Mouse (Mus musculus) layer of hippocampus, adult 18-20 months (tissue): ENCODE results near the gene Nhsl2. TPM values are rescaled to one million over a fixed set of nuclear protein-coding genes. Genes with fewer than 3 reads are reported as not detected.

ENCODE experiments used
- DNase-seq, 2 experiments: peaks; one replicate each; pipeline ENCODE4 v3.0.0; 2022; ENCODE audit warnings: low spot score in 2 of 2
- total RNA-seq, 2 experiments: library from RNA; stranded (reverse); gene quantifications; 2 replicates each; pipeline ENCODE4 v1.2.3; 2021

The Nhsl2 gene
- total RNA-seq, 2 experiments from 2014 or later, result 55.1 to 55.3 TPM

DNA sequence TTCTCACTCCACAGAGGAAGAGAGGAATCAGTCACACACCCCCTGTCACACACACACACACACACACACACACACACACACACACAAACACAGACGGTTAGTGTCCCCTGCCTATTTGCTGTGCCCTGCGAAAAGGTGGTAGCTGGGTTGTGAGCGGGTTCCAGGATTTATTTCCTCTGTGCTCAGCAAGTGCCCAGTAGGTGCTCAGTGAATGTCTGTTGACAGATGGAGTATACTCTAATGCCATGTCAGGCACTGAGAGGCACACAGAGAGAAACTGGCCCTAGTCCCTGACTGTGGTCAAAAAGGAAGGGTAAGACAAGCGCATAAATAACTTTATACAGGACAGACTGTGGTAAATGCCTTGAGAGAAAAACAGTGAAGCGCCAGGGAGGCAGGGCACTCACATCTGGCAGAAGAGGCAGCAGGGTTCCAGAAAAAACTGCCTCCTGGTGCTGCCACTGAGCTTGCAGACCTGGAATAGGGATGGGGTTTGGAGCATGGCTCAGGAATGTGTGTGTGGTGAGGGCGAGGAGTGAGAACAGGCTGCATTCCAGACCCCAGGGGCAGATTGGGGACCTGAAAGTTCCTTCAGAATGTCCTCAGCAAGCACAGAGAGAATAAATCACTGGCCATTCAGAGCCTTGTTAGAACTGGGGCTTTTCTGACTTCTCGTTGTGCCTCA, 52.8 kb downstream of the Nhsl2 start:
- no peak for DNase-seq

- no peak for DNase-seq
Observed at GRCm38 (mm10) chrX:101902597-101902996, 53.4 kb downstream of the Nhsl2 start.

GRCm38 (mm10) chrX:101907301-101907700, 58.1 kb downstream of the Nhsl2 start:
- no peak for DNase-seq

DNA sequence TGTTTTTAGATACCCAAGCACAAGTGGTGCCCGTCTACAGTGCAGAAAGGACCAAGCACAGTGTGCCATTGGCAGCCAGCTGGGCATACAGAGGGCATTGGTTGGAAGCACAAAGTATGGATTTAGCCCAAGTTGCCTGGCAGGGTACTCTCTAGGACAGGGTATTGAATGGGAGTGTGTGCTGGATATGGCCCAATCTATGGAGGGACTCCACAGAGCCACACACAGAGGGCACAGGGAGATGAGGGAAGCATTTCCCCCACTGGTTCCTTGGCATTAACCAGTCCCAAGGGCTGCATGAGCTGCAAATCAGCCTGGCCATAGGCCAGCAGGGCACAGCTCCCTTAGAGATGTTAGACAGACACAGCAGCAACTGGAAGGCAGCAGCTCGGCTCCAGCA, 79.9 kb downstream of the Nhsl2 start:
- no peak for DNase-seq

DNA sequence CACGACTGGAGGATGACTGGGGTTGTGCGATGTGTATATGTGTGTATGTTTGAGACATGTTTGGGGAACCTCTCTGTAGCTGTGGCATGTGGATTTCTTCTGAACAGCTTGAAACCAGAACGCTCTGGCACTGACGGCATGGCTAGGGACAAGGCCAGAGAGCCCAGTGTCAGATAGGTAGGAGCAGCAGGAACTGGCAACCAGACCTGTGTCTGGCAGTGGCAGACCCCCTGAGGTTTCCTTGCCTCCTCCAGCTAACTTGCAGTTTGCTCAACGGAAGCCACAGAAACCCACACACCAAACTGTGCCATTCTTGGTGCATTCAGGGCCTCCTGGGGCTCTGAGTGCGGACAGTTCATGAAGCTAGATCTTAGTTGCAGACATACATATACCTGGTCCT, 81.1 kb downstream of the Nhsl2 start:
- DNase-seq, result no peak

GRCm38 (mm10) chrX:101931016-101931415, 81.8 kb downstream of the Nhsl2 start:
- no peak for DNase-seq

DNA sequence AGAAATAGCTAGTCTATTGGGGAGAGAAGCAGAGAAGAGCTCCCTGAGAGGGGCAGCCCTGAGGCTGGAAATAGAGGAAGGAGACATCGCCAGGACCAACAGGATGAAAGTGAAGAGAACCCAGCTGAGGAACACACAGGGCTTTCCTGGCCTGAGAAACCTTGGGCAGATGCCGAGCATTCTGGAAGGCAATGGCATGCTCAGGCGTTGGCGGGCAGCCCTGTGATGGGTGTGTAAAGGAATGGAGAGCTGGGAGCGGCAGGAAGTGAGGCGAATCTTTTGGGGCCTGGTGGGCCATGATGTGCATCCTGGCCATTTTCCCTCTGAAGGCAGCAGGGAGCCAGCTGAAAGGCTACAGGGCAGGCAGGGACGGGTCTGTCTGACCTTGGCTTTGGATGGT, 83.1 kb downstream of the Nhsl2 start:
- DNase-seq, result no peak

DNA sequence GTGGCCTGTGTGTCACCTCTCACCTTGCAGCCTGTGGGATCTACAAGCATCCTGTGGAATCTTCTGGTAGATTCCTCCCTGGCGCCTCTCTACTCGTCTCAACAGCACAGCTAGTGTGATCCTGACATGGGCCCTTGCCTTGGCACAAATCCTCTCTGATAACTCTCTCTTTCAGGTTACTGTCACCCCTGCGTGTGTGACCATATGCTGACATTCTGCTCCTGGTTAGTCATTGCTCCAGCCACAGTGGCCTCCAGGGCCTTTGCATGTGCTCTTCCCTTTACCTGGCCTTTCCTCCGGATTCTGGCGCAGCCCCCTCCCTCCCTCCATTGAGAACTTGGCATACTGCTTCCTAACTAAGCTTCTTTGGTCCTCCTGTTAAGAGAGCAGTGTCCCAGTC, 84.2 kb downstream of the Nhsl2 start:
- DNase-seq, result no peak

GRCm38 (mm10) chrX:101935291-101935840, 86.2 kb downstream of the Nhsl2 start:
- DNase-seq, result no peak

- peak in 1 of 2 experiments; percentile 33 for DNase-seq
Observed at GRCm38 (mm10) chrX:101939486-101939885, 90.3 kb downstream of the Nhsl2 start.

DNA sequence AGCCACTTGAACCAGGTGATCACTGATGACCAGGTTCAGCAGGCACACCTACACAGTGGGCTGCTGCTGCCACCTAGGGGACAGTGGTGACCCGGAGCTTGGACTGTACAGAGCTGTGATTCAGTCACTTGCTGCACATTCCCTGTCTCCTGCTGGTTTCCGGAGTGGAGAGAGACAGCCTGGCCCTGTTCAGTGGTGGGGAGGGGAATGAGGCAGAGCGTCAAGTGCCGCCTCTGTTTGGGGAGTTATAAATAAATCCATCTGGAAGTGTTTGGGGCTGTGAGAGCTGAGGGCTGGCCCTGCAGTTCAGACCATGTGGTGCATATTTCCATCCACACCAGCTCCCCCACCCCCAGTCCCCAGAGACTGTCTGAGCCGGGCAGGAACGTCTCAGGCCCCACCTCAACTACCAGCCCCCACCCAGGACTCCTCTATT, 93.3 kb downstream of the Nhsl2 start:
- DNase-seq, result peak; percentile 72 to 73

DNA sequence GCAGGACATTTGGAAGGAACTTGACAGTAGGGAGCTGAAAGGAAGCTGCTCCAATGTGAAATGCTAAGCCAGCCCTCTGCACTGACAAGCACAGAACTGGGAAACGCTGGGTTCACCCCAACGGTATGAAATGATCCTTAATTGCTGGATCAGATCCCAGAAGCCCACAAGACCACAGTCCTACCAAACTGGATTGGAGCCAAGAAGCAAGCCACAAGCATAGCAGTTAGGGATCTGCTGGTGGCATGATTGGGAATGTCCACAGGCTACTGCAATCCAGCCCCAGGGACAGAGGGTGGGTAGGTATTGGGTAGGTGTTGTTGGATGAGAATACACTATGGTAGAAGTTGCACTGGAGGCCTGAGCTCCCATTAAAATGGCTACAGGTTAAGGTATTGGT, 94.6 kb downstream of the Nhsl2 start:
- DNase-seq, result no peak

DNA sequence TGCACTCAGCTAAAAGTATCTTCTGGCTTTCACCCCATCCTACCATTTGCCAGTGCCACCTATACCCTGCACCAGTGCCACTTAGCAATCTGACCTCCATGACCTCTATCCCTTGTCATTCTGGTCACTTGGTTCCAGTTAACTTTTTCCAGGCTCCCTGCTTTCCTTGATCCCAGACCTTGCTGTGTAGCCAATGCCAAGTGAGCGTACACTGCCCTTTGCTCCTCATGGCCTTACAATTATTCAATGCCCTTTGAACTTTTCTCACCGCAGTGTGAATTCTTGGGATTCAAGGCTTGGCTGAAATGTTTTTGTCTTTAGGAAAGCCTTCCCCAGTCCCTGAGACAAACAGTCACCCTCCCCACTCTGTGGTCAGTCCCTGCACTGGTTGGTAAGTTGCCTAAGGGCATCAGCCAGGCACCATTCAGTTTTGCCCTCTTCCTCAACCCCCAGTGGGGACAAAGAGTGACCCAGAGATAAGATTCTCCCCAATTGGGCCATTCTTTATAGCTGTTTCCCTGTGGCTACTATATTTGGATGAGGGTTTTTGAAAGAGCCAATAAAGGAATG, 95.7 kb downstream of the Nhsl2 start:
- no peak for DNase-seq

DNA sequence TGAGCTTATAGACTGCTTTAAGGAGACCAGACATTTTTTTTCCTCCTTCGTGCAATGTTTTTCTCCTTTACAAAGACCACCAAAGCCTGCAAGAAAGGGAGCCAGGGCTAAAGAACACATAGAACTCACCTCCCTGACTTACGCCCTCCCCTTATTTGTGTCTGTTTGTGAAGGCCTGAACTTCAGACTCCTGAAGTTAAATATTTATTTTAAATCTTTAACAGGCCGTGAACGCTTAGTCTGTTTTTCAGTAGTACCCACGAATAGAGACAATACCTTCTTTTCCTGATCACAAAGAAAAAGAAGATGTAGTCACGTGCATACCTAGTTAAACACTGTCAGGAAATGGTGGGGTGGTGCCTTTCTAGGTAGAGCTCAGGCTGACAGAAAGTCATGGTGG, 103.3 kb downstream of the Nhsl2 start:
- DNase-seq, result no peak

DNA sequence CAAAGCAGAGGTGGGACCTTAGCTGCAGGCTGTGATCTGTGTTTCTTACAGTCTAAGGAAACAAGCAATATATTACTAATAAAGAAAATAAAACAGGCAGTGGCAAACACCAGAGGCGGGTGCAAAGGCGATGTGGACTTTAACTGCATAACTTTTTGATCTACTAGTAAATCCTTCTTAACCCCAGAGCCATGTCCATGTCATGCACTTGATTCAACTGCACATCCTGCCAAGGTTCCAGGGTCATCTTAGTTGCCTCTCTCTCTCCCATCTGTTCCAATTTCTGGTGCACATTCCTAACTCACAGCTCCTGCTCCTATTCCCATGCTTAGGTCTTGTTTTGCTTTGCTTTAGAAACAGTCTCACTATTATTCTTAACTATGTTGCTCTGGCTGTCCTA, 104.1 kb downstream of the Nhsl2 start:
- DNase-seq, result no peak

- peak; percentile 81 to 90 for DNase-seq
Observed at GRCm38 (mm10) chrX:101953787-101954491, 104.8 kb downstream of the Nhsl2 start.

- DNase-seq, result no peak
Observed at GRCm38 (mm10) chrX:101954492-101954851, 105.3 kb downstream of the Nhsl2 start.

GRCm38 (mm10) chrX:101961848-101962247, 112.7 kb downstream of the Nhsl2 start:
- DNase-seq, result no peak

GRCm38 (mm10) chrX:101963711-101964110, 114.5 kb downstream of the Nhsl2 start:
- DNase-seq, result no peak

DNA sequence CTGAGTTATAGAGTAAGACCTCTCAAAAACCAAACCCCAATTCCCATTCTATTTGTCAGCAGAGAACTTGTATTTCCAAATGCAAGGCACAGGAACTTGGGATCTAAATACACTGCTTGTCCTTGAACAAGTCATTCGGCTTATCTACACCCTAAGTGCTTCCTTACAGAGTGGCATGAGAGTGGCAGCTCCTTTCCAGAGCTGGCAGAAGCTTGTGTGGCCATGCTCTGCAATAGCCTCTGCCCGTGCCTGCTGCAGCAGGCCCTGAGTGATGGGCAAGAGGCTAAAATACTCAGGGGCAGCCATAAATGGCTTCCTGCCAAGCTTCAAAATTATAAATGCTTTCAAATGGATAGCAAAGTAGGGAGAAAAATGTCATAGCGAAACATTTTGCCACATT, 123.8 kb downstream of the Nhsl2 start:
- no peak for DNase-seq

GRCm38 (mm10) chrX:101976931-101977330, 127.7 kb downstream of the Nhsl2 start:
- DNase-seq, result no peak

GRCm38 (mm10) chrX:101978861-101979260, 129.7 kb downstream of the Nhsl2 start:
- peak in 1 of 2 experiments; percentile 7 for DNase-seq
